Mouse (Mus musculus): Measurements from ENCODE around the gene Nipal4. TPM values are rescaled to one million over a fixed set of nuclear protein-coding genes. Genes with fewer than 3 reads are reported as not detected.

The Nipal4 gene
- polyA plus RNA-seq, 1 experiment from 2014 or later: 3.1 TPM

- Histone ChIP-seq H3K9ac (no peak overlapping the region), H3K4me2 (replicated peaks) (no peak overlapping the region), H3K9me3 (no peaks in the 10 kb centered on the region), H3K4me3 (replicated peaks) (no peak overlapping the region), H3K27me3 (replicated peaks) (no peaks in the 10 kb centered on the region), H3K27ac (no peak overlapping the region), H3K36me3 (peaks cover 11% of the 10 kb centered on the region), H3K4me1 (replicated peaks) (no peaks in the 10 kb centered on the region)
- 87% methylated on average over 1 of the region's 1 CpGs for WGBS
- ATAC-seq: no peak
Observed at GRCm38 (mm10) chr11:46107046-46107445, 59.3 kb downstream of the Nipal4 start.

GRCm38 (mm10) chr11:46102107-46102506 lies 64.2 kb downstream of the Nipal4 start:
- 70% methylated on average over 6 of the region's 6 CpGs for WGBS
- no peaks in the 10 kb centered on the region for H3K4me1 ChIP-seq (replicated peaks)
- no peak overlapping the region for H3K4me3 ChIP-seq (replicated peaks)
- ATAC-seq: no peak
- no peaks in the 10 kb centered on the region for H3K27me3 ChIP-seq (replicated peaks)
- H3K9ac ChIP-seq: no peak overlapping the region
- H3K27ac ChIP-seq: no peak overlapping the region
- H3K9me3 ChIP-seq: no peaks in the 10 kb centered on the region
- H3K36me3 ChIP-seq: peaks cover 13% of the 10 kb centered on the region
- no peak overlapping the region for H3K4me2 ChIP-seq (replicated peaks)

Other genes starting within 250 kb of the Nipal4 start
- gene Lsm11, start 221.6 kb downstream of the Nipal4 start, polyA plus RNA-seq (2015; fragmentation: Nextera tagmentation; extraction: Ambion mirVana): 5.6 and 6.7 TPM in 2 replicates
- gene Thg1l, start 211.0 kb downstream of the Nipal4 start, polyA plus RNA-seq (2015; fragmentation: Nextera tagmentation; extraction: Ambion mirVana): 13.3 and 13.4 TPM in 2 replicates
- 0.09 and 0.18 TPM in 2 replicates for gene Sox30, start 186.2 kb downstream of the Nipal4 start, polyA plus RNA-seq (2015; fragmentation: Nextera tagmentation; extraction: Ambion mirVana)
- 5.2 and 7.3 TPM in 2 replicates for gene Gm12166, start 114.2 kb downstream of the Nipal4 start, polyA plus RNA-seq (2015; fragmentation: Nextera tagmentation; extraction: Ambion mirVana)
- 16.5 and 16.6 TPM in 2 replicates for gene Adam19, start 110.5 kb downstream of the Nipal4 start, polyA plus RNA-seq (2015; fragmentation: Nextera tagmentation; extraction: Ambion mirVana)
- 0.16 TPM in 1 of 2 replicates, not detected in the other for gene Fndc9, start 69.0 kb upstream of the Nipal4 start, polyA plus RNA-seq (2015; fragmentation: Nextera tagmentation; extraction: Ambion mirVana)
- 7.5 and 7.8 TPM in 2 replicates for gene Cyfip2, start 146.4 kb upstream of the Nipal4 start, polyA plus RNA-seq (2015; fragmentation: Nextera tagmentation; extraction: Ambion mirVana)
- gene Itk, start 223.0 kb upstream of the Nipal4 start, polyA plus RNA-seq (2015; fragmentation: Nextera tagmentation; extraction: Ambion mirVana): 0.25 and 0.40 TPM in 2 replicates
- gene Fam71b, start 230.1 kb upstream of the Nipal4 start, polyA plus RNA-seq (2015; fragmentation: Nextera tagmentation; extraction: Ambion mirVana): not detected in 2 replicates

Measured in intestine, embryonic 15.5 days (tissue).